Mouse (Mus musculus) MEL (cell line): Measurements from ENCODE around the gene Lats2. TPM values are rescaled to one million over a fixed set of nuclear protein-coding genes. Genes with fewer than 3 reads are reported as not detected.

Experiments used
- DNase-seq: peaks from one replicate; pipeline ENCODE4 v3.0.0; 2011; ENCODE audit warnings: low read depth, low spot score
- H3K27ac ChIP-seq: 2 replicates; pipeline ENCODE4 v1.5.1; 2012; ENCODE audit warnings: low read depth, mild to moderate bottlenecking, control low read depth, low read length, moderate library complexity; ENCODE audit not compliant: control insufficient read depth
- H3K27me3 ChIP-seq, 2 experiments: fragments of 150-350 bp in 1 of 2; sonication (generic) in 1 of 2; 2 replicates each; pipeline ENCODE4 v1.6.1; 2012; ENCODE audit warnings: low read length in 2 of 2, mild to moderate bottlenecking in 2 of 2, improper control_type of control experiment in 1 of 2, moderate library complexity in 1 of 2; ENCODE audit not compliant: insufficient read depth in 2 of 2, control insufficient read depth in 1 of 2
- H3K36me3 ChIP-seq, 2 experiments: 2 replicates each; pipeline ENCODE4 v1.6.1; 2012 to 2014; ENCODE audit warnings: low read length in 2 of 2, improper control_type of control experiment in 1 of 2, inconsistent platforms in 1 of 2, mild to moderate bottlenecking in 1 of 2; ENCODE audit not compliant: insufficient read depth in 2 of 2, control insufficient read depth in 1 of 2
- H3K4me1 ChIP-seq, 2 experiments: fragments of 150-350 bp in 1 of 2; sonication (generic) in 1 of 2; 2 replicates each; pipeline ENCODE4 v1.6.1; 2012; ENCODE audit warnings: low read length in 2 of 2, improper control_type of control experiment in 1 of 2, mild to moderate bottlenecking in 1 of 2; ENCODE audit not compliant: insufficient read depth in 2 of 2, control insufficient read depth in 1 of 2
- H3K4me3 ChIP-seq, 2 experiments: fragments of 150-350 bp in 1 of 2; sonication (generic) in 1 of 2; 2 replicates each; pipeline ENCODE4 v1.5.1; 2012; ENCODE audit warnings: low read depth in 2 of 2, low read length in 2 of 2, mild to moderate bottlenecking in 2 of 2, moderate library complexity in 2 of 2, control low read depth in 1 of 2, improper control_type of control experiment in 1 of 2; ENCODE audit not compliant: control insufficient read depth in 1 of 2, insufficient read depth in 1 of 2
- H3K79me2 ChIP-seq: 2 replicates; pipeline ENCODE4 v1.6.1; 2012; ENCODE audit warnings: mild to moderate bottlenecking, low read length, moderate library complexity; ENCODE audit not compliant: control insufficient read depth, poor library complexity, insufficient read depth
- H3K9ac ChIP-seq: 2 replicates; pipeline ENCODE4 v1.6.1; 2012; ENCODE audit warnings: low read depth, mild to moderate bottlenecking, control low read depth, low read length, moderate library complexity; ENCODE audit not compliant: control insufficient read depth, poor library complexity, severe bottlenecking
- H3K9me3 ChIP-seq: fragments of 150-350 bp; sonication (generic); replicated peaks from 2 replicates; pipeline ENCODE4 v1.6.1; 2012; ENCODE audit warnings: mild to moderate bottlenecking, low read length, improper control_type of control experiment, moderate library complexity; ENCODE audit not compliant: insufficient read depth
- BHLHE40 ChIP-seq: IDR thresholded peaks from 2 replicates; pipeline ENCODE4 v1.6.1; 2012; ENCODE audit warnings: low read depth, mild to moderate bottlenecking, inconsistent platforms, low read length, improper control_type of control experiment, borderline replicate concordance
- CHD2 ChIP-seq: IDR thresholded peaks from 2 replicates; pipeline ENCODE4 v1.6.1; 2011; ENCODE audit warnings: low read length, improper control_type of control experiment
- CTCF ChIP-seq, 3 experiments: IDR thresholded peaks in 2 of 3; conservative IDR thresholded peaks in 1 of 3; 2 replicates each; pipeline ENCODE4 v1.5.1; 2011 to 2012; ENCODE audit warnings: low read length in 3 of 3, low read depth in 2 of 3, mild to moderate bottlenecking in 2 of 3, improper control_type of control experiment in 1 of 3, inconsistent platforms in 1 of 3, mixed read lengths in 1 of 3, moderate library complexity in 1 of 3; ENCODE audit not compliant: control insufficient read depth in 1 of 3, insufficient read depth in 1 of 3, poor library complexity in 1 of 3, severe bottlenecking in 1 of 3
- E2F4 ChIP-seq: IDR thresholded peaks from 2 replicates; pipeline ENCODE4 v1.6.1; 2011; ENCODE audit warnings: low read depth, low read length, improper control_type of control experiment, borderline replicate concordance
- ELF1 ChIP-seq: IDR thresholded peaks from 2 replicates; pipeline ENCODE4 v1.6.1; 2014; ENCODE audit warnings: low read depth, mild to moderate bottlenecking, inconsistent platforms, low read length, improper control_type of control experiment, moderate library complexity
- EP300 ChIP-seq, 2 experiments: IDR thresholded peaks; 2 replicates each; pipeline ENCODE4 v1.6.1; 2011; ENCODE audit warnings: improper control_type of control experiment in 2 of 2, low read length in 2 of 2, low read depth in 1 of 2, mild to moderate bottlenecking in 1 of 2
- GABPA ChIP-seq: IDR thresholded peaks from 2 replicates; pipeline ENCODE4 v1.6.1; 2012; ENCODE audit warnings: low read depth, mild to moderate bottlenecking, inconsistent platforms, low read length, improper control_type of control experiment, moderate library complexity
- GATA1 ChIP-seq: IDR thresholded peaks from 2 replicates; pipeline ENCODE4 v1.6.1; 2011; ENCODE audit warnings: low read depth, low read length, improper control_type of control experiment
- HCFC1 ChIP-seq: IDR thresholded peaks from 2 replicates; pipeline ENCODE4 v1.6.1; 2012; ENCODE audit warnings: low read depth, mild to moderate bottlenecking, inconsistent platforms, low read length, improper control_type of control experiment, moderate library complexity
- KAT2A ChIP-seq: conservative IDR thresholded peaks from 2 replicates; pipeline ENCODE4 v1.6.1; 2012; ENCODE audit warnings: low read depth, low read length, improper control_type of control experiment, inconsistent platforms
- MAFK ChIP-seq: IDR thresholded peaks from 2 replicates; pipeline ENCODE4 v1.6.1; 2011; ENCODE audit warnings: low read depth, mild to moderate bottlenecking, low read length, improper control_type of control experiment, borderline replicate concordance
- MEF2A ChIP-seq: IDR thresholded peaks from 2 replicates; pipeline ENCODE4 v1.6.1; 2014; ENCODE audit warnings: low read depth, mild to moderate bottlenecking, inconsistent platforms, low read length, improper control_type of control experiment; ENCODE audit not compliant: poor library complexity, insufficient replicate concordance, severe bottlenecking; ENCODE audit errors: extremely low read depth
- MYB ChIP-seq: IDR thresholded peaks from 2 replicates; pipeline ENCODE4 v1.6.1; 2011; ENCODE audit warnings: mild to moderate bottlenecking, low read depth, low read length, improper control_type of control experiment
- NELFE ChIP-seq: IDR thresholded peaks from 2 replicates; pipeline ENCODE4 v1.6.1; 2011; ENCODE audit warnings: low read depth, low read length, improper control_type of control experiment
- NRF1 ChIP-seq: IDR thresholded peaks from 2 replicates; pipeline ENCODE4 v1.6.1; 2014; ENCODE audit warnings: low read depth, mild to moderate bottlenecking, inconsistent platforms, low read length, improper control_type of control experiment, moderate library complexity; ENCODE audit not compliant: poor library complexity, insufficient read depth, severe bottlenecking
- POLR2A ChIP-seq, 2 experiments: IDR thresholded peaks; 2 replicates each; pipeline ENCODE4 v1.6.1; 2011 to 2012; ENCODE audit warnings: low read length in 2 of 2, mild to moderate bottlenecking in 2 of 2, control low read depth in 1 of 2, improper control_type of control experiment in 1 of 2, low read depth in 1 of 2, moderate library complexity in 1 of 2; ENCODE audit not compliant: control insufficient read depth in 1 of 2, insufficient read depth in 1 of 2, poor library complexity in 1 of 2
- POLR2AphosphoS2 ChIP-seq: IDR thresholded peaks from 2 replicates; pipeline ENCODE4 v1.6.1; 2011; ENCODE audit warnings: low read length, improper control_type of control experiment
- SMC3 ChIP-seq: IDR thresholded peaks from 2 replicates; pipeline ENCODE4 v1.6.1; 2011; ENCODE audit warnings: low read depth, low read length, improper control_type of control experiment
- TAL1 ChIP-seq: IDR thresholded peaks from 2 replicates; pipeline ENCODE4 v1.6.1; 2012; ENCODE audit warnings: mild to moderate bottlenecking, inconsistent platforms, low read length, moderate library complexity, mixed read lengths
- TCF12 ChIP-seq: IDR thresholded peaks from 2 replicates; pipeline ENCODE4 v1.6.1; 2014; ENCODE audit warnings: low read depth, mild to moderate bottlenecking, inconsistent platforms, low read length, improper control_type of control experiment, moderate library complexity
- UBTF ChIP-seq: IDR thresholded peaks from 2 replicates; pipeline ENCODE4 v1.6.1; 2012; ENCODE audit warnings: low read depth, mild to moderate bottlenecking, inconsistent platforms, low read length, improper control_type of control experiment, moderate library complexity, borderline replicate concordance; ENCODE audit not compliant: insufficient read depth
- USF1 ChIP-seq: IDR thresholded peaks from 2 replicates; pipeline ENCODE4 v1.6.1; 2014; ENCODE audit warnings: low read depth, mild to moderate bottlenecking, inconsistent platforms, low read length, improper control_type of control experiment, moderate library complexity
- ZKSCAN1 ChIP-seq: IDR thresholded peaks from 2 replicates; pipeline ENCODE4 v1.6.1; 2012; ENCODE audit warnings: low read depth, mild to moderate bottlenecking, inconsistent platforms, low read length, improper control_type of control experiment, moderate library complexity
- ZMIZ1 ChIP-seq: IDR thresholded peaks from 2 replicates; pipeline ENCODE4 v1.6.1; 2012; ENCODE audit warnings: low read depth, mild to moderate bottlenecking, inconsistent platforms, low read length, improper control_type of control experiment, moderate library complexity
- ZNF384 ChIP-seq: IDR thresholded peaks from 2 replicates; pipeline ENCODE4 v1.6.1; 2012; ENCODE audit warnings: low read depth, mild to moderate bottlenecking, inconsistent platforms, low read length, improper control_type of control experiment
- polyA plus RNA-seq, 2 experiments: library from polyadenylated mRNA; stranded (reverse) in 1 of 2; unstranded in 1 of 2; fragments of >175 nt in 1 of 2; fragments of >200 nt in 1 of 2; gene quantifications; 2 replicates each; pipeline versions ENCODE4 v1.2.1 to v1.2.4; 2012; ENCODE audit warnings: low replicate concordance in 2 of 2, low read depth in 1 of 2; ENCODE audit not compliant: insufficient read length in 2 of 2, insufficient read depth in 1 of 2, missing spikeins in 1 of 2
- total RNA-seq: library from RNA; depleted of rRNA; stranded (reverse); fragments of 300-350 nt; gene quantifications from 2 replicates; pipeline ENCODE4 v1.2.3, GENCODE M21; 2012

Gene Lats2
- total and polyA plus RNA-seq, 3 experiments = 1.1 to 2.6 TPM; not detected in 1

DNA sequence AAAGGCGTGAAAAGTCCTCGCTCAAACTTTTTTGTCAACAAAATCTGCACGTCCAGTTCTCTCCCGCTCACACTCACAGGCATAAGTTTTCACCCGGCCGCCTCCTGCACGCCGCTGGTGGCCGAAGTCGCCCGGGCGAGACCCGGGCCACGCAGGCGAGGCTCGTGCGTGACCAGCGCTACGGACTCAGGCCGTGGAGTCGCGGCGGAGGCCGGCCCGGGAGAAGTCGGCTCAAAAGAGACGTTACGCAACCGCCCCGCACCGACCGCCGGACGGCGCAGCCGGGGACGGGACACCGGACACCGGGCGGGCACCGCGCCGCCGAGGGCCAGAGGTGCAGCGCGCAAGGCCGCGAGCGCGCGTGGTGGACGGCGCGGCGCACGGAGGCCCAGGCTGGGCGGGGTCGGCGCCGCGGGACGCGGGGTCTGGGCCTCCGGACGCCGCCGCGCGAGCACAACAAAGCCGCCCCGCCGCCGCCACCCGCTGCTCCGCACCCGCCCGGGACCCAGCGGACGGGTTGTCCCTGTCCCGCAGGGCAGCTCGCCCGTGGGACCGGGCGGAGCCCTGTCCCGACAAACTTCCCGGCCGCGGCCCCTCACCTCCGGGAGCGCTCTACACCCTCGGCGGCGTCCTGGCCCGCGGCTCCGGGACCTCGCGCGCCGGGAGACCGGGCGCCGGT lies 12.8 kb downstream of the Lats2 start:
- no peaks in the 10 kb centered on the region; a peak in 1 of 4 replicates for H3K4me1 ChIP-seq
- peak; percentile 20 for DNase-seq
- TF ChIP-seq ELF1 (no peak), HCFC1 (no peak), NELFE (no peak), MAFK (no peak), ZNF384 (no peak), CTCF (IDR thresholded peaks at IDR 0.05 in 2 of 3, conservative IDR thresholded peaks at IDR 0.05 in 1 of 3; ENCODE audit: control insufficient read depth in 1 of 3, insufficient read depth in 1 of 3, low read depth in 2 of 3, low read length in 3 of 3, poor library complexity in 1 of 3, severe bottlenecking in 1 of 3) (no peak), USF1 (no peak), TAL1 (no peak), GATA1 (no peak), CHD2 (no peak), GABPA (no peak), POLR2A (IDR thresholded peaks at IDR 0.05; ENCODE audit: control insufficient read depth in 1 of 2, insufficient read depth in 1 of 2, low read depth in 1 of 2, low read length in 2 of 2, poor library complexity in 1 of 2) (no peak), E2F4 (no peak)
- H3K9me3 ChIP-seq = no peaks in the 10 kb centered on the region
- peaks cover 0 to 4% of the 10 kb centered on the region in 2 experiments; a peak in 1 of 4 replicates for H3K36me3 ChIP-seq
- H3K4me3 ChIP-seq = peak overlapping the region; percentile 59 to 65
- peaks cover 3% of the 10 kb centered on the region; the same call in 1 of the 2 replicates for H3K79me2 ChIP-seq
- H3K27ac ChIP-seq = no peak overlapping the region
- H3K27me3 ChIP-seq = peaks cover 3 to 6% of the 10 kb centered on the region in 2 experiments
- peak overlapping the region; percentile 70 for H3K9ac ChIP-seq

DNA sequence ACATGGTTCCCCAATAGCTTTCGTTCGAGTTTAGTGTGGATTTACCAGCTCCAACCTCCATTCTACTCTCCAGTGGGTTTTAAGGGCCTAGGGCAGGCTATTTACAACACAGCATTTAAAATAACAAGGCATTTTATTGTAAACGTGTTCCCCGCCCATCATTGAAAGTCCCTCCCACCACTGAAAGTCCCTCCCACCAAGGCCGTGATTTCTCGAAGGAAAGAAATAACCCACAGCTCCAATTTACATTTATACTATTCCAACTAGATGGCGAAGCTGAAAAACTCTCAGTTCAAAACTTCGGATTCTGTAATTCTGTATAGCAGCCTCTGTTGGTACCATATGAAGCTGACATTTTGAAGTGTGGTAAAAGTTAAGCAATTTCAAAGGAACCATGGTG lies 13.6 kb downstream of the Lats2 start:
- H3K4me1 ChIP-seq = no peaks in the 10 kb centered on the region; a peak in 1 of 4 replicates
- H3K9me3 ChIP-seq = no peaks in the 10 kb centered on the region
- H3K79me2 ChIP-seq = peaks cover 3% of the 10 kb centered on the region; the same call in 1 of the 2 replicates
- peak overlapping the region in 1 of 2 experiments; percentile 22; a peak in 1 of 4 replicates for H3K4me3 ChIP-seq
- DNase-seq = peak; percentile 18
- H3K36me3 ChIP-seq = peaks cover 0 to 4% of the 10 kb centered on the region in 2 experiments; a peak in 1 of 4 replicates
- no peak for TF ChIP-seq NRF1
- no peak for TF ChIP-seq KAT2A
- no peak for TF ChIP-seq UBTF
- TF ChIP-seq MEF2A = no peak
- TF ChIP-seq BHLHE40 = no peak
- no peak for TF ChIP-seq MYB
- no peak for TF ChIP-seq EP300 (IDR thresholded peaks at IDR 0.05; ENCODE audit: low read depth in 1 of 2, low read length in 2 of 2)
- TF ChIP-seq SMC3 = no peak
- no peak for TF ChIP-seq ELF1
- no peak for TF ChIP-seq ZMIZ1
- no peak for TF ChIP-seq TAL1
- TF ChIP-seq HCFC1 = no peak
- no peak for TF ChIP-seq TCF12
- TF ChIP-seq ZNF384 = no peak
- no peak for TF ChIP-seq ZKSCAN1
- TF ChIP-seq POLR2AphosphoS2 = no peak
- no peak overlapping the region for H3K27ac ChIP-seq
- no peak overlapping the region for H3K9ac ChIP-seq
- H3K27me3 ChIP-seq = peaks cover 3 to 6% of the 10 kb centered on the region in 2 experiments
